Mouse (Mus musculus) midbrain, embryonic 16.5 days (tissue): ENCODE measurements around the gene Msrb3. TPM values are rescaled to one million over a fixed set of nuclear protein-coding genes. Genes with fewer than 3 reads are reported as not detected.

ENCODE experiments used
- ATAC-seq: fragments of 200-750 bp; cut with Nextera tagmentation; 2 replicates; pipeline ENCODE4 v1.8.0; 2017; ENCODE audit warnings: moderate TSS enrichment
- H3K27ac ChIP-seq: fragments of 300-500 bp; sonication (generic); 2 replicates; pipeline ENCODE4 v1.5.1; 2014; ENCODE audit warnings: mild to moderate bottlenecking, low read length, mixed read lengths
- H3K27me3 ChIP-seq: fragments of 300-500 bp; sonication (generic); 2 replicates; pipeline ENCODE4 v1.6.1; 2014; ENCODE audit warnings: low read depth, low read length, mixed read lengths; ENCODE audit not compliant: control insufficient read depth, insufficient read depth
- H3K36me3 ChIP-seq: fragments of 300-500 bp; sonication (generic); 2 replicates; pipeline ENCODE4 v1.6.1; 2014; ENCODE audit warnings: mild to moderate bottlenecking, low read length, moderate library complexity, mixed read lengths; ENCODE audit not compliant: control insufficient read depth, insufficient read depth
- H3K4me1 ChIP-seq: fragments of 300-500 bp; sonication (generic); 2 replicates; pipeline ENCODE4 v1.6.1; 2014; ENCODE audit warnings: mild to moderate bottlenecking, low read length, mixed read lengths; ENCODE audit not compliant: control insufficient read depth, insufficient read depth
- H3K4me2 ChIP-seq: fragments of 300-500 bp; sonication (generic); 2 replicates; pipeline ENCODE4 v1.6.1; 2014; ENCODE audit warnings: mild to moderate bottlenecking, low read length, mixed read lengths
- H3K4me3 ChIP-seq: fragments of 300-500 bp; sonication (generic); 2 replicates; pipeline ENCODE4 v1.5.1; 2014; ENCODE audit warnings: low read depth, mild to moderate bottlenecking, low read length, moderate library complexity, mixed read lengths
- H3K9ac ChIP-seq: fragments of 300-500 bp; sonication (generic); 2 replicates; pipeline ENCODE4 v1.6.1; 2014; ENCODE audit warnings: low read depth, low read length, mixed read lengths
- H3K9me3 ChIP-seq: fragments of 300-500 bp; sonication (generic); replicated peaks from 2 replicates; pipeline ENCODE4 v1.6.1; 2014; ENCODE audit warnings: mild to moderate bottlenecking, low read length, mixed read lengths; ENCODE audit not compliant: control insufficient read depth, poor library complexity, severe bottlenecking
- WGBS: fragments of 180-500 bp; shearing (Covaris S2); extraction: QIAGEN DNeasy Blood & Tissue Kit; methylation state at CpG from one replicate; pipeline ENCODE4 v1.1.7; 2014; 5-methylcytosine and 5-hydroxymethylcytosine counted together
- polyA plus RNA-seq: library from polyadenylated mRNA; unstranded; fragments of >200 nt; fragmentation: Nextera tagmentation; extraction: Ambion mirVana; gene quantifications from 2 replicates; pipeline ENCODE4 v1.2.1, GENCODE M21; 2015

Gene Msrb3
- polyA plus RNA-seq = 1.0 and 1.3 TPM in 2 replicates

- peak within 1 kb of the TSS; percentile 98 for H3K4me2 ChIP-seq
- H3K27ac ChIP-seq = no peak within 1 kb of the TSS
- H3K36me3 ChIP-seq = no peaks in the 10 kb centered on the region
- H3K9ac ChIP-seq = peak within 1 kb of the TSS; percentile 70
- no peaks in the 10 kb centered on the region for H3K9me3 ChIP-seq
- H3K27me3 ChIP-seq = peaks cover 8% of the 10 kb centered on the region
- H3K4me1 ChIP-seq = peaks cover 3% of the 10 kb centered on the region; the same call in 1 of the 2 replicates
- 4% methylated on average over 36 of the region's 64 CpGs for WGBS
- peak within 1 kb of the TSS; percentile 67 for H3K4me3 ChIP-seq
- peak; percentile 84 for ATAC-seq
These were observed at the start of gene Msrb3 for GRCm38 (mm10) chr10:120898785-120899762. Gene Msrb3, minus strand, starts transcription at chr10:120899101.

GRCm38 (mm10) chr10:120948461-120948860 lies 49.6 kb upstream of the Msrb3 start:
- Histone ChIP-seq H3K4me2 (no peak overlapping the region), H3K9ac (no peak overlapping the region), H3K36me3 (no peaks in the 10 kb centered on the region), H3K4me1 (peaks cover 6% of the 10 kb centered on the region), H3K4me3 (no peak overlapping the region), H3K9me3 (no peaks in the 10 kb centered on the region), H3K27ac (no peak overlapping the region), H3K27me3 (no peaks in the 10 kb centered on the region)
- ATAC-seq = no peak
- 78% methylated on average over 2 of the region's 2 CpGs for WGBS

- WGBS = 88% methylated on average over 2 of the region's 2 CpGs
- Histone ChIP-seq H3K27ac (no peak overlapping the region), H3K4me3 (no peak overlapping the region), H3K36me3 (no peaks in the 10 kb centered on the region), H3K9ac (no peak overlapping the region), H3K9me3 (no peaks in the 10 kb centered on the region), H3K4me2 (no peak overlapping the region), H3K4me1 (peaks cover 4% of the 10 kb centered on the region), H3K27me3 (no peaks in the 10 kb centered on the region)
- ATAC-seq = no peak
These were observed 48.9 kb upstream of the Msrb3 start for GRCm38 (mm10) chr10:120947842-120948241.

- Histone ChIP-seq H3K4me3 (no peak overlapping the region), H3K9ac (no peak overlapping the region), H3K27ac (no peak overlapping the region), H3K9me3 (no peaks in the 10 kb centered on the region), H3K36me3 (no peaks in the 10 kb centered on the region), H3K4me1 (no peaks in the 10 kb centered on the region), H3K27me3 (no peaks in the 10 kb centered on the region), H3K4me2 (no peak overlapping the region)
- ATAC-seq = no peak
- whole genome bisulfite sequencing = 79% methylated on average over 5 of the region's 5 CpGs
These were observed 47.9 kb upstream of the Msrb3 start for GRCm38 (mm10) chr10:120946847-120947246.

GRCm38 (mm10) chr10:120938904-120939208 lies 40.0 kb upstream of the Msrb3 start:
- Histone ChIP-seq H3K27me3 (no peaks in the 10 kb centered on the region), H3K9ac (no peak overlapping the region), H3K27ac (no peak overlapping the region), H3K36me3 (no peaks in the 10 kb centered on the region), H3K4me1 (peaks cover 3% of the 10 kb centered on the region; the same call in 1 of the 2 replicates), H3K4me2 (no peak overlapping the region), H3K9me3 (no peaks in the 10 kb centered on the region), H3K4me3 (no peak overlapping the region)
- 83% methylated on average over 2 of the region's 2 CpGs for WGBS
- ATAC-seq = no peak

GRCm38 (mm10) chr10:120938077-120938903 lies 39.4 kb upstream of the Msrb3 start:
- ATAC-seq = peak; percentile 45; the same call in 1 of the 2 replicates
- H3K36me3 ChIP-seq = no peaks in the 10 kb centered on the region
- H3K9me3 ChIP-seq = no peaks in the 10 kb centered on the region
- H3K4me3 ChIP-seq = no peak overlapping the region
- H3K9ac ChIP-seq = no peak overlapping the region
- H3K27ac ChIP-seq = no peak overlapping the region
- H3K4me2 ChIP-seq = no peak overlapping the region
- H3K27me3 ChIP-seq = no peaks in the 10 kb centered on the region
- peaks cover 3% of the 10 kb centered on the region; the same call in 1 of the 2 replicates for H3K4me1 ChIP-seq
- WGBS = 45% methylated on average over 19 of the region's 19 CpGs

- Histone ChIP-seq H3K36me3 (no peaks in the 10 kb centered on the region), H3K4me1 (no peaks in the 10 kb centered on the region), H3K4me2 (no peak overlapping the region), H3K27ac (no peak overlapping the region), H3K4me3 (no peak overlapping the region), H3K27me3 (no peaks in the 10 kb centered on the region), H3K9ac (no peak overlapping the region), H3K9me3 (no peaks in the 10 kb centered on the region)
- 77% methylated on average over 7 of the region's 7 CpGs for WGBS
- ATAC-seq = no peak
These were observed 30.6 kb upstream of the Msrb3 start for GRCm38 (mm10) chr10:120929536-120929935.

GRCm38 (mm10) chr10:120928183-120928582 lies 29.3 kb upstream of the Msrb3 start:
- 94% methylated on average over 5 of the region's 5 CpGs for WGBS
- Histone ChIP-seq H3K9me3 (no peaks in the 10 kb centered on the region), H3K4me2 (no peak overlapping the region), H3K27me3 (no peaks in the 10 kb centered on the region), H3K36me3 (no peaks in the 10 kb centered on the region), H3K4me3 (no peak overlapping the region), H3K9ac (no peak overlapping the region), H3K27ac (no peak overlapping the region), H3K4me1 (no peaks in the 10 kb centered on the region)
- no peak for ATAC-seq

GRCm38 (mm10) chr10:120926156-120926555 lies 27.3 kb upstream of the Msrb3 start:
- no peak for ATAC-seq
- Histone ChIP-seq H3K27ac (no peak overlapping the region), H3K4me1 (no peaks in the 10 kb centered on the region), H3K27me3 (no peaks in the 10 kb centered on the region), H3K4me2 (no peak overlapping the region), H3K9ac (no peak overlapping the region), H3K36me3 (no peaks in the 10 kb centered on the region), H3K4me3 (no peak overlapping the region), H3K9me3 (no peaks in the 10 kb centered on the region)
- 94% methylated on average over 8 of the region's 8 CpGs for WGBS
